Mouse (Mus musculus) heart, embryonic 13.5 days (tissue): ENCODE data around the gene Map1a. TPM values are rescaled to one million over a fixed set of nuclear protein-coding genes. Genes with fewer than 3 reads are reported as not detected.

Experiments
- ATAC-seq: fragments of 200-750 bp; cut with Nextera tagmentation; 2 replicates; pipeline ENCODE4 v1.8.0; 2017; ENCODE audit warnings: moderate TSS enrichment; ENCODE audit not compliant: insufficient number of reproducible peaks, low FRiP score, low TSS enrichment; ENCODE audit errors: extremely low read depth
- H3K27ac ChIP-seq: fragments of 300-500 bp; sonication (generic); replicated peaks from 2 replicates; pipeline ENCODE4 v1.5.1; 2015; ENCODE audit warnings: moderate library complexity, mild to moderate bottlenecking, inconsistent platforms
- H3K27me3 ChIP-seq: fragments of 300-500 bp; sonication (generic); replicated peaks from 2 replicates; pipeline ENCODE4 v1.6.1; 2015; ENCODE audit warnings: mild to moderate bottlenecking, inconsistent platforms
- H3K36me3 ChIP-seq: fragments of 300-500 bp; sonication (generic); 2 replicates; pipeline ENCODE4 v1.6.1; 2015; ENCODE audit warnings: mild to moderate bottlenecking, inconsistent platforms
- H3K4me1 ChIP-seq: fragments of 300-500 bp; sonication (generic); 2 replicates; pipeline ENCODE4 v1.6.1; 2015; ENCODE audit warnings: inconsistent platforms
- H3K4me2 ChIP-seq: fragments of 300-500 bp; sonication (generic); 2 replicates; pipeline ENCODE4 v1.6.1; 2015; ENCODE audit warnings: inconsistent platforms, mild to moderate bottlenecking, moderate library complexity
- H3K4me3 ChIP-seq: fragments of 300-500 bp; sonication (generic); 2 replicates; pipeline ENCODE4 v1.5.1; 2015; ENCODE audit warnings: moderate library complexity, mild to moderate bottlenecking, inconsistent platforms
- H3K9ac ChIP-seq: fragments of 300-500 bp; sonication (generic); 2 replicates; pipeline ENCODE4 v1.6.1; 2015; ENCODE audit warnings: inconsistent platforms, mild to moderate bottlenecking, moderate library complexity
- H3K9me3 ChIP-seq: fragments of 300-500 bp; sonication (generic); 2 replicates; pipeline ENCODE4 v1.6.1; 2016; ENCODE audit warnings: inconsistent platforms
- WGBS: fragments of 180-500 bp; shearing (Covaris S2); methylation state at CpG from one replicate; pipeline ENCODE4 v1.1.7; 2015; ENCODE audit warnings: mixed read lengths; 5-methylcytosine and 5-hydroxymethylcytosine counted together
- polyA plus RNA-seq: library from polyadenylated mRNA; unstranded; fragments of >200 nt; fragmentation: Nextera tagmentation; extraction: Ambion mirVana; gene quantifications from 2 replicates; pipeline ENCODE4 v1.2.1, GENCODE M21; 2015

Map1a gene
- polyA plus RNA-seq, 1 experiment from 2014 or later: 3.8 TPM

- WGBS: 58% methylated on average over 10 of the region's 10 CpGs
- Histone ChIP-seq H3K36me3 (peaks cover 24% of the 10 kb centered on the region), H3K4me2 (no peak overlapping the region), H3K4me1 (no peaks in the 10 kb centered on the region), H3K9me3 (no peaks in the 10 kb centered on the region), H3K27me3 (no peaks in the 10 kb centered on the region; the same call in 1 of the 2 replicates), H3K27ac (no peak overlapping the region), H3K4me3 (no peak overlapping the region), H3K9ac (no peak overlapping the region)
- ATAC-seq: no peak
Observed at GRCm38 (mm10) chr2:121323693-121324470, 34.5 kb downstream of the Map1a start.

GRCm38 (mm10) chr2:121329492-121329891, 40.1 kb downstream of the Map1a start:
- Histone ChIP-seq H3K4me1 (no peaks in the 10 kb centered on the region), H3K36me3 (peaks cover 35% of the 10 kb centered on the region), H3K9me3 (no peaks in the 10 kb centered on the region), H3K9ac (no peak overlapping the region), H3K27me3 (no peaks in the 10 kb centered on the region; the same call in 1 of the 2 replicates), H3K27ac (no peak overlapping the region), H3K4me2 (no peak overlapping the region), H3K4me3 (no peak overlapping the region)
- no peak for ATAC-seq
- 86% methylated on average over 2 of the region's 2 CpGs for WGBS

GRCm38 (mm10) chr2:121339057-121339456, 49.7 kb downstream of the Map1a start:
- Histone ChIP-seq H3K4me2 (no peak overlapping the region), H3K4me3 (no peak overlapping the region), H3K9me3 (no peaks in the 10 kb centered on the region), H3K4me1 (no peaks in the 10 kb centered on the region), H3K36me3 (peaks cover 46% of the 10 kb centered on the region), H3K27ac (no peak overlapping the region), H3K9ac (no peak overlapping the region), H3K27me3 (no peaks in the 10 kb centered on the region)
- ATAC-seq: no peak

DNA sequence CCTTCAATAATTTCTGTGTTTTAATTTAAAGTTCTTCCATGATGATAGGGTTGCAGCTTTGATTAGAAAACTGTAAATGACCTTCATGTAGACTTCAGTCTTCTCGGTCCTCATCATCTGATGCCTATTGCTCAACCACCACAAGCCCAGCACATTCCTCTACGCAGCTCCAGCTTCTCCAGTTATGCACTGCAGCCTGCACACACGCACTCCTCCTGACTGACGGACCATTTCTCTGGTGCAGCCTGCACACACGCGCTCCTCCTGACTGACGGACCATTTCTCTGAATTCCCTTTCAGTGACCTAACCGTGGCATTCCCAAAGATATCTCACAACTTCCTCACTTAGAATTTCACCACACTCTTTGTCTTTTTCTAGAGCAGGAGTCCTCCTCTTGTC, 63.8 kb downstream of the Map1a start:
- Histone ChIP-seq H3K9ac (peak overlapping the region; percentile 50), H3K27me3 (peaks cover 27% of the 10 kb centered on the region), H3K9me3 (no peaks in the 10 kb centered on the region), H3K36me3 (peaks cover 21% of the 10 kb centered on the region), H3K27ac (no peak overlapping the region; the same call in 1 of the 2 replicates), H3K4me3 (no peak overlapping the region), H3K4me1 (peaks cover 22% of the 10 kb centered on the region), H3K4me2 (peak overlapping the region; percentile 35)
- 27% methylated on average over 8 of the region's 8 CpGs for WGBS
- no peak for ATAC-seq

DNA sequence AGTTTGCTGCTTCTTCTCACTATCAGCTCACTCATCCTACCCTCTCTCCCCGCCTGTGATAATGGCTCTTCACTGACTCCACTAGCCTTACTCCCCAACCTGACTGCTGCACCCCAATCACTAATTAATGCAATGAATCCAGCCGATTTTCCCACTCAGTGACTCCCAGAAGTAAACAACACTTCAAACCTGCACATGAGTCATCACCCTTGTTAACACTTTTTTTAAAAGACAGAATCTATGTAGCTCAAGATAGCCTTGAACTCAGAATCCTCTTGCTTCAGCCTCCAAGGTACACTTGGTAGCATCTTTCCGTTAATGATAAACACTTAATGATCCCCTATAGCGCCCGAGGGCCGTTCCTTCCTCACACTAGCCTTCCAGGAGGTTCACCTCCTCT, 65.0 kb downstream of the Map1a start:
- WGBS: 4% methylated on average over 6 of the region's 6 CpGs
- Histone ChIP-seq H3K4me1 (peaks cover 28% of the 10 kb centered on the region), H3K9me3 (no peaks in the 10 kb centered on the region), H3K27me3 (peaks cover 40% of the 10 kb centered on the region), H3K27ac (peak overlapping the region; percentile 48), H3K36me3 (peaks cover 9% of the 10 kb centered on the region), H3K9ac (peak overlapping the region; percentile 95), H3K4me2 (peak overlapping the region; percentile 91), H3K4me3 (peak overlapping the region; percentile 71)
- no peak for ATAC-seq

- Histone ChIP-seq H3K4me1 (peaks cover 28% of the 10 kb centered on the region), H3K9ac (peak within 1 kb of the TSS; percentile 95), H3K4me3 (peak within 1 kb of the TSS; percentile 71), H3K27me3 (peaks cover 46% of the 10 kb centered on the region), H3K4me2 (peak within 1 kb of the TSS; percentile 91), H3K9me3 (no peaks in the 10 kb centered on the region), H3K36me3 (peaks cover 2% of the 10 kb centered on the region; the same call in 1 of the 2 replicates), H3K27ac (peak within 1 kb of the TSS; percentile 48)
- peak; percentile 86 for ATAC-seq
- under 1% methylated on average over 58 of the region's 58 CpGs for WGBS
Observed at GRCm38 (mm10) chr2:121354820-121355592, 65.6 kb downstream of the Map1a start, which contains the start of gene Ppip5k1. TSS of gene Ppip5k1 (minus strand) at chr2:121355396.

- Histone ChIP-seq H3K4me3 (peak within 1 kb of the TSS; percentile 25), H3K27ac (no peak within 1 kb of the TSS), H3K36me3 (no peaks in the 10 kb centered on the region), H3K4me2 (peak within 1 kb of the TSS; percentile 40), H3K27me3 (peaks cover 59% of the 10 kb centered on the region), H3K4me1 (peaks cover 28% of the 10 kb centered on the region), H3K9me3 (no peaks in the 10 kb centered on the region), H3K9ac (no peak within 1 kb of the TSS)
- no peak for ATAC-seq
- 43% methylated on average over 5 of the region's 5 CpGs for WGBS
Observed at GRCm38 (mm10) chr2:121357494-121357893, 68.1 kb downstream of the Map1a start, which contains the start of gene Ckmt1. TSS of gene Ckmt1 (plus strand) at chr2:121357714.

- H3K4me2 ChIP-seq: peak overlapping the region; percentile 40
- no peak overlapping the region for H3K9ac ChIP-seq
- H3K4me3 ChIP-seq: peak overlapping the region; percentile 25; the same call in 1 of the 2 replicates
- H3K27ac ChIP-seq: no peak overlapping the region
- ATAC-seq: no peak
- peaks cover 63% of the 10 kb centered on the region for H3K27me3 ChIP-seq
- no peaks in the 10 kb centered on the region for H3K9me3 ChIP-seq
- H3K4me1 ChIP-seq: peaks cover 25% of the 10 kb centered on the region
- under 1% methylated on average over 4 of the region's 4 CpGs for WGBS
- no peaks in the 10 kb centered on the region for H3K36me3 ChIP-seq
Observed at GRCm38 (mm10) chr2:121357961-121358360, 68.6 kb downstream of the Map1a start.

- H3K27me3 ChIP-seq: peaks cover 63% of the 10 kb centered on the region
- no peak for ATAC-seq
- H3K4me1 ChIP-seq: peaks cover 21% of the 10 kb centered on the region
- H3K4me2 ChIP-seq: peak overlapping the region; percentile 40
- H3K36me3 ChIP-seq: no peaks in the 10 kb centered on the region
- no peak overlapping the region for H3K27ac ChIP-seq
- H3K9ac ChIP-seq: no peak overlapping the region
- peak overlapping the region; percentile 25 for H3K4me3 ChIP-seq
- WGBS: under 1% methylated on average over 16 of the region's 16 CpGs
- H3K9me3 ChIP-seq: no peaks in the 10 kb centered on the region
Observed at GRCm38 (mm10) chr2:121358381-121358780, 69.0 kb downstream of the Map1a start.

DNA sequence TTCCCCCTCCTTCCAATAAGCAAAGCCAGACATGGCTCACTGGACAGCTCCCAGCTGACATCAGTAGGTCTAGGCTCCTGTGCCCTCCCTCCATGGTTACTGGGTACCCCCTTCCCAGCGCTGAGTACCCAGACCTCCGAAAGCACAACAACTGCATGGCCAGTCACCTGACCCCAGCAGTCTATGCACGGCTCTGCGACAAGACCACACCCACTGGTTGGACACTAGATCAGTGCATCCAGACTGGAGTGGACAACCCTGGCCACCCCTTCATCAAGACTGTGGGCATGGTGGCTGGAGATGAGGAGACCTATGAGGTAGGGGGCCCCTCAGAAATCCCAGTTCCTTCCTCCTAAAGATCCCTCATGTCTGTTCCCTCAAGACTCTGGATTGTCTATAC, 70.1 kb downstream of the Map1a start:
- ATAC-seq: no peak

More for the DNA sequence above, 70.1 kb downstream of the Map1a start:
- H3K4me3 ChIP-seq: no peak overlapping the region
- 44% methylated on average over 4 of the region's 4 CpGs for WGBS
- H3K36me3 ChIP-seq: no peaks in the 10 kb centered on the region
- H3K9ac ChIP-seq: no peak overlapping the region
- peaks cover 63% of the 10 kb centered on the region for H3K27me3 ChIP-seq
- no peak overlapping the region for H3K4me2 ChIP-seq
- no peaks in the 10 kb centered on the region for H3K9me3 ChIP-seq
- H3K4me1 ChIP-seq: peaks cover 10% of the 10 kb centered on the region
- no peak overlapping the region for H3K27ac ChIP-seq
